Mouse (Mus musculus): ENCODE measurements around the gene Hoxa1.

Hoxa1 gene

DNA sequence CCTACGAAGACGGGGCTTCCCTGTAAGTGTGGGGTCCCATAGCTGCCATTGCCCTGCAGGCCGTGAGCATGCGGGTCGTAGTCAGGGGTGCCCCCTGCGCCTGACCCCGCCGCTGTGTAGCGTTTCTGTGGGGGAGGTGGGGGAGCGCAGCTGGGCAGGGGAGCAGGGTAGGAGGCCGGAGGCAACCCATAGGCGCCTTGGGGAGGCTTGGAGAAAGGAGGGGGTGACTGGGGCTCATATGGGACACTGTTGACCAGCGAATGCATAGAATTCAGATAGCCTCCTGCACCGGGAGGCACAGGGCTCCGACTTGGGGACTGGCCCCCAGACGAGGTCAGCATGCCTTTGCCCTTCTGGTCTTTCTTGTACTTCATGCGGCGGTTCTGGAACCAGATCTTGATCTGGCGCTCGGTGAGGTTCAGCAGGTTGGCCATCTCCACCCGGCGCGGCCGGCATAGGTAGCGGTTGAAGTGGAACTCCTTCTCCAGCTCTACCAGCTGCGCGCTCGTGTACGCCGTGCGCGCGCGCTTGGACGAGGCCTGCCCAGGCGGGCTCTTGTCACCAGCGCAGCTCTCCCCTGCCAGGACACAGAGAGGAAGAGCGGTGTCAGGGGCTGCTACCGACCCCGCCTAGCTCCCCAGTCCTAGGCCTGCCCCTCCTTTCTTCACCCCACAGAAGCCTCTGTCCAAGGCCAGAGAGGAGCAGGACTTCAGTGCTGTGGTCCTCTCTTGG, 12.2 kb upstream of the Hoxa1 start:
- no peak for DNase-seq

DNA sequence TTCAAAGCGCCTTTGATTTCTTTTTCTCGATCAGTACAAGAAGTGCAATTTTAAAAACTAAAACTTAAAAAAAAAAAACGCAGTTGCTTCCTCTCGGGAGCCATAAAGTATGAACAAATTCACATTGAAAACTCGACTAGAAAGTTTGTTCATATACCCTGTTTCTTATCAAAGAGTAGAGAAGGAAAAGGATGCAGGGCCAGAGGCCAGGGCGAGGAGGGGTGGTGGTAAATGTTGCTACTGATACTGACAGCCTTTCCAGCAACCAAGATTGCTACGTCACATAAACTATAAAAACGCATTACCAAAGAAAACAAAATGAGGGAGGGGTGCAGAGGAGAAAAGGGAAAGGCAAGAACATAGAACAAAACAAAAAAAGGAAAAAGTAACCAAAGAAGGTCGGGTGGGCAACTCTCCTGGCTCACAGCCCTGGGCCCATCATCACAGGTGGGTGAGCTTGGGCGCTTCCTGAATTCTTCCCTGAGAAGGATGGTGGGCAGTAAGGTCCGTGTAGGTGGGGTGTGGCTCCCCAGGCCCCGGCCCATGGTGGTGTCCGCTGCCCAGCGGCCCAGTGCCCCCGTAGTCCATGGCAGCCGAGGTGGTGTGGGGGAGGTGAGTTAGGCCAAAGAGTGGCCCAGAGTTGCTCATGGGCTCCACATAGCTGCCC, 11.5 kb upstream of the Hoxa1 start:
- DNase-seq: no peak

DNA sequence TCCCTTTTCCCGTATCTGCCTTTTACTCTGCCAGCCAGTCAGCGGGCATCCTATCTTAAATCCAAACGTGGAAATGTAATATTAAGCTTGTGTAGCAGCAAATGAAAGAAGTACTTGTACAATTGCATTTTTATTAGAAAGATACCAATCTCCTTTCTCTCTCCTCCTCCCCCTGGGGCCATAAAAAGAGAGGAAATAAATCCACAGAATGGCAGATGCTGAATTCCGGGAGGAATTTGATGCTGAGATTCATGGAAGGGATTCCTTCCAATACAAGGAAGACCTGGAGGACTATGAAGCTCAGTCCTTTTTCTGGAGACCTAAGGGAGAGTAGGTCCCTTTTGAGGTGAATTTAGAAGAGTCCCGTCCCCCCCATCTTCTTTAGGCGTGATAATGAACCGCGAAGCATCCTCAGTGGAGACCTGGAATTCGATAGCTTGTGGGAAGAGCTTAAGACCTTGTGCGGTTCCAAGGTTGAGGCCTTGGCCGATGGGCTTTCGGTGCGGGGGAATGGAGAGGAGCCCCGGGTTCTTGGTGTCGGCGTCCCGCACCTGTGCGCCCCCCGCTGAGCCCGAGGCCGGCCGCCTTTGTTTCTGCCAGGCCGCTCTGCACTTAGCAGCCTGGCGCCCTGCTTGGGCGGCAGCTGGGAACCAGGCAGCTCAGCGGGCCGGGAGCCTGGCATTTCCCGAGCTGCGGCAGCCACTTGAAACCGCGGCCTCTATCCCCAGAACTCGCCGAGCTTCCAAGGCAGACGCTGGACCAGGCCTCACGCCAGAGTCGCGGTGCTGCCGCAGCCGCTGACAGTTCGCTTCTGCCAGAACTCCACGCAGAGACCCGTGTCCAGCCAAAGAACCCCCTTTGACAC, 10.3 kb upstream of the Hoxa1 start:
- DNase-seq: no peak

DNA sequence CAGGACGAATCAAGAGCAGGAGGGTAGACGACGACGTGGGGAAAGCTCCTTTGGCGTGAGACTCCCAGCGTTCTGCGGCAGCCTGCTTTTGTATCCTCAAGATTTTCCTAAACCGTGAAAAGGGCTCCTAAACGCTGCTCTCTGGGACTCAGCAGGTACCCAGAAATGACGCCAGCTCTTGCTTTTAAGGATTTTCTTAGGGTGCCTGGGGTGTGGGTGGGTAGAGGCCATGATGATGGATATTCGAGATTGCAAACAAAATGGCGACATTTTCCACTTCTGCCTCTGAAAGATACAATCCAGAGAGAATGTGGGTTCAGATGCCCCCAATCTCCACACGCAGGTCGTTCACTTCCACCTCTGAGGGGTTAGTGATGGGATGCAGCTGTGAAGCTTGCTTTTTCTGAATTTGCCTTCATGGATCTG, 9.6 kb upstream of the Hoxa1 start:
- no peak for DNase-seq

DNA sequence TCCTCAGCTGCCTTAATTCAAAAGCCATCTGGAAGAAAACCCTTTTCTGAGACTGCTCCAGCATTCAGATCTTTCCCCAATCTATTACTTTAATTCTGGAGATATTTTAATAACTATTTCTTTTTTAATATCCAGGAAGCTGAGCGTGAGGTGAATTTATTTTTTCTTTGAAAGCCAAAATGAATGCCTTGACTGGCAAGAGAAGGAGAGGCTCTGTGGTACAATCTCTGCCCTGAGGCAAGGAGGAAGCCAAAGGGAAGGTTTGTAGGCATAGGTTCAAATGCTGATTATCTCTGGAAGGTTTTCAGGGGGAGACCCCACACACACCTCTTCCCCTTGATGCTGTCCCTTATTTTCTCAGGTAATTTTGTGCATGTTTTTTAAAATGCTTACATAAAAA, 9.1 kb upstream of the Hoxa1 start:
- DNase-seq: no peak

DNA sequence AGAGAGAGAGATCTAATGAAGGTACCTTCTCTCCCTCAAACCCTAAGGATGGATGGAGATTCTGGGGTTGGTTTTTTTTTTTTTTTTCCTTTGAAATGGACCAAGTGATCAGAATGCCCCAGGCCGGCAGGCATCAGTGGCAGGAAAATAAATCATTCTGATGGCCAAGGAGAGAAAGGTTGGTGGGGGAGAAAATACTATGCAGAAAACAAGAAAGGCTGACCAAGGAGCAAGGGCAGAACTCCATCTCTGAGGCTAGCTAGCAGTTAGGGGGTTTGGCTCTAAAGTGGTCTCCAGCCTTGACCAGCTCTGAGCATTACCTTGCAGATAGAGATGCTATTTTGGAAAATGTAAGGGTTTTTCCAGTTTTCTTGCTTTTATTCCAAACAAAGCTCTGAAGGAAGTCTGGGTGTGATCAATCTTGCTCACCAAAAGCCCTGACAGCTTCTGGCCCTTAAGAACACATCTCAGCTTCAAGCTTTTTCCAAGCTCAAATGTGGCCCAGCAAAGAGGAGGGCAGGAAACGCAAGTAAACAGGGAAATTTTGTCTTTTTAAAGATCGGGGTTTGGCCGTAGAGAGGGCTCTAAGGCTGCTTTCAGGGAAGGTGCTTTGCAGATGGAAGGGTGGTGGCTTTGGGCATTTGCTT, 8.4 kb upstream of the Hoxa1 start:
- DNase-seq: no peak

DNA sequence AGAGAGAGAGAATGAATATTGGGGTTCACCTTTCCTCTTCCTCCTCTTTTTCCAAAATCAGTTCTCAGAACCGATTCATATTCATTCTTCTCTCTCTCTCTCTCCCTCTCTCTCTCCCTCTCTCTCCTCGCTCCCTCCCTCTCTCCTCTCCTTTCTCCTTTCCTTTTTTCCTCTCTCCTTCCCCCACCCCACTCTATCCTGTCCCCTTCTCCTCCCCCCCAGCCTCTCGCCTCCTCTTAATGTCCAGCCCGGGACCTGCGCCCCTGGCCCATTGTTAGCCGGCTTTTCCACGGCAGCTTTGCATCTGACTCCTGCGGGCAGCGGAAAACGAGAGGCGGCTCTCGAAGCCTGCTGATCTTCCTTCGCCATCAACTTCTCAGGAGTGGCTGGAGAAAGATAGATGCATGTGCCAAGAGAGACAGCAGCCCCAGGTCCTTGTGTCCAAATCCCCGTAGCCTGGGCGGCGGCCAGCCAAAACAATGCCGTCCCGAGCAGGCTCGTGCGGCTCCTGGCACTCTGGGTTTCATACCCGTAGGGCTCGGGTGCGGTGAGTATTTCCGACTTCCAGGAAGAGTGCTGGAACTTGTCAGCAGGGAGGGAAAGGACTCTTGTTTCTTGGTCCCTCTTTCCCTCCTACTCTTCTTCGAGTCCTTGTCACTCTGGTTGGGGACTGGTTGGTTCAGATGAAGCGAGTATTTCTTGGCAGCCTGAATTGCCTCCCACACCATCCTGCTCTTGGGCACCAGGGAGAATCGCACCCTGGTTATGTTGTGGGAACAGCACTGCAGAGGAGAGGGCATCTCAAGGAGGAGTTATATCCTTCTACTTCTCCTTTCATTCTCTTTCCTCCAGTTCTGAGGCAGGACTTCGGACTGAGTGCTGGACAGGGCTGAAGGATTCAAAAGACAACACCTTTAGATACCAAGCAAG, 7.6 kb upstream of the Hoxa1 start:
- DNase-seq: no peak

DNA sequence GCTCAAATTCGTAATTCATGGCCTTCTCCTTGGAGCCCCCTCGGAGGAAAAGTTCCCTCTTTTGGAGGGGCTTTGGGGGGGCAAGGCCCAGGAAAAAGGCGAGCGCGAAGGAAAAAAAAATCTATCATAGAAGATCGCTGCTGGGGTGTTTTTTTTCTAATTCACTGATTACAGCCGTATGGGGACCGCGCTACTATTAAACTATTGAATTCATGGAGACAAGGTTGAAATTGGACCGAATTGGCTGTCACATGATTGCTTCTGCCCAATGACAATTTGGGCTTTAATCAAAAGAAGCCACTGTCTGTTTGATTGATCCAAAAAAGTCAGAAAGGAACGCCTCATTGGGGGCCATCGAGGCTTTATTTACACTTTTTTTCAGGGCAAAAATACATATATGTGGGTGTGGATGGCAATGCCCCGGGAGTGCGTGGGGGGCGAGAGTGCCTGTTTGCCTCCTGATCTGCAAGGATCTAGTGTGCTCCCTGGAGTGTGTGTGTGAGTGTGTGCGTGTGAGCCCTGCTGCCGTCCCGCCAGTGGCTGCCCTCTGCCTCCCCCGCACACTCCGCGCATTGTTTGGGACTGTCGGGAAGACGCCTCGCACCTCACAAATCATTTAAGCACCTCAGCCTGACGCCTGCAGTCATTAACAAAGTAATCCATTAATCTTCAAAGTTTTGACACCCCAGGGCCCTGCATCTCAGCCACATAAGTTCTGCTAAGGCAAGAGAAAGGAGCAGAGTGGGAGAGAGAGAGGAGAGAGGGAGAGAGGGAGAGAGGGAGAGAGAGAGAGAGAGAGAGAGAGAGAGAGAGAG, 6.7 kb upstream of the Hoxa1 start, which contains the start of gene Hoxa2:
Gene Hoxa2, minus strand, starts transcription at position 206 of the 815 bp plus-strand sequence.
- DNase-seq: no peak

DNA sequence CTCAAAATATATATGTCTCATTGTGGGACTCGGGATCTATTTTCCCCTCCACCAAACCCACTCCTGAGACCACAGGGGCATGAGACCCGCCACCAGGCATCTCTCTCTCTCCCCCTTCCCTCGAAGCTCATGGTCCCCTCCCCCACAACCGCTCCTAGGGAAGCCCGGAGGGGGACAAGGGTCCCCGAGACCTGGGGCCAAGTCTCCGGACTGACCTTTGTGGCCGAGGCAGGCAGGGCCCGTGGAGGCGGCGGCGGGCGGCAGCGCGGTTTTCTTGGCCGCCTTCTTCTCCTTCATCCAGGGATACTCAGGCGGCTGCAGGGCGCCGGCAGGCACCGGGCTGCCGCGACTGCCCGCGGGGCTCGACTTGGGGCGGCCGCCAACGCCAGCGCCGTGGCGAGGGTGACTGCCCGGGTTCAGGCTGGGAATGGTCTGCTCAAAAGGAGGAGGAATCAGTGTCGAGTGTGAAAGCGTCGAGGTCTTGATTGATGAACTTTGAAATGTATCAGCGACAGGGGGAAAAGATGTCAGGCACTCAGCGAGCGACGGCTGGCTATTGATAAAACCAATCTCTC, 6.0 kb upstream of the Hoxa1 start:
- no peak for DNase-seq

DNA sequence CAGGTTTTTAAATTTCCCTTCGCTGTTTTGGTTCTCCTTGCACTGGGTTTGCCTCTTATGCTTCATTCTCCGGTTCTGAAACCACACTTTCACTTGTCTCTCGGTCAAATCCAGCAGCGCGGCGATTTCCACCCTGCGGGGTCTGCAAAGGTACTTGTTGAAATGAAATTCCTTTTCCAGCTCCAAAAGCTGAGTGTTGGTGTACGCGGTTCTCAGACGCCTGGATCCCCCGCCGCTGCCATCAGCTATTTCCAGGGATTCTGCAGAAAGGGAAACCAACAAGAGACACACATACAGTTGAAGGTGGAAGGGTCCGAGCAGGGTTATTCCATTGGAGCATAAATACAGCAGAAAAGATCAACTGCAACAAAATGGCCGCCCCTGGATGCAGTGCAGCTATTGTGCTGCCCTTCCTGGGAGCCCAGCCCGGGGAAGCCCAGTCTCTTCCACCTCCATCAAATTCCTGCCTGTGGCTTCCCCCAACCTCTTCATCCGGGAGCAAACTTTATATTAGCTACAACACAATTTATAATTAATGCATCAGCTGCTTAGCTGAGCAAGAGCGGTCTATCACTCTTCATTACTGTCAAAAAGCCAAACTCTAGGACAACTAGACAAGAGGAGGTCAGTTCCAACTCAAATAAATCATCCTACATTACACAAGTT, 5.4 kb upstream of the Hoxa1 start:
- DNase-seq: no peak

DNA sequence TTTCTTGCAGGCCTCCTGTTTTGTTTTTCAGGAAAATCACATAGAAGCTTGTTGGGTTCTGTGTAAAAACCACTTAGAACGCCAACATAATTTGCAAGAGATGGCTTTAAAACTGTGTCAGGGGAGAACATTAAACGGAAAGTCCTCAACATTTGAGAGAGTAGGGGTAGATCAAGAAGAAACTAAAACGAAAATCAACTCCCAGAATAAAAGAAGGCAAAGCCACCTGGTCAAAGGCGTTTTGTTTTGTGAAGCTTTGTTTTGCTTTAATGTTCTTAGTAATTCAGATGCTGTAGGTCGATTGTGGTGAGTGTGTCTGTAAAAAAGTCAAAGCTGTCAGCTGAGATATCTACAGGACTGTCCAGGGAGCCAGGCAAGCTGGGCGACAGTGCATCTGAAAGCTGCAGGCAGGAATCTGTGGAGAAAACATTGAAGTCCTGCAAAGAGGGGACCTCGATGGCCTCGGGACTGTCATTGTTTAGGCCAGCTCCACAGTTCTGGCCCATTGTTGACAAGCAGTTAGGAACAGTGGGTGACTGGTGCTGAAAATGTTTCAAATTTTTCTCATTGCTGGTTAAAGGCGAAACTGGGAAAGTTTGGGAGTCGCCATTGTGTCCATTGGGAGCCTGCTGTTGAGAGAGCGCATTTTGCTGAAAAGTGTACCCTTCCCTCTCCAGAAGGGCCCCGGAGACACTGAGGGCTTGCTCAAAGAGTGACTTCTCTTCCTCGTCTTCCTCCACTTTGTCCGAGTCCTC, 4.7 kb upstream of the Hoxa1 start:
- DNase-seq: no peak

DNA sequence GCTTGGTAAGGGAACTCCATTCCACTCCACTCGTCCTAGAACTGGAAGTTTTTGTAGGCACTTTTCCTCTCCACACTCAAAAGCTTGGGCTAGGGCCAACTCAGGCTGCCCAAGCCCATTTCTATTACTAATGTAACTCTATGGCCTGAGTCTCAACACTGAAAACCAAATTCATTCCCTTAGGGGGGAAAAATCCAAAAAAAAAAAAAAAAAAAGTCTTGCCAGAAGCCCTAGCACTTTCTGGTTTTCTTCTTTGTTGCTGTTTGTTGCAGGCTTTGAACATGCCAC, 3.9 kb upstream of the Hoxa1 start:
- DNase-seq: no peak

DNA sequence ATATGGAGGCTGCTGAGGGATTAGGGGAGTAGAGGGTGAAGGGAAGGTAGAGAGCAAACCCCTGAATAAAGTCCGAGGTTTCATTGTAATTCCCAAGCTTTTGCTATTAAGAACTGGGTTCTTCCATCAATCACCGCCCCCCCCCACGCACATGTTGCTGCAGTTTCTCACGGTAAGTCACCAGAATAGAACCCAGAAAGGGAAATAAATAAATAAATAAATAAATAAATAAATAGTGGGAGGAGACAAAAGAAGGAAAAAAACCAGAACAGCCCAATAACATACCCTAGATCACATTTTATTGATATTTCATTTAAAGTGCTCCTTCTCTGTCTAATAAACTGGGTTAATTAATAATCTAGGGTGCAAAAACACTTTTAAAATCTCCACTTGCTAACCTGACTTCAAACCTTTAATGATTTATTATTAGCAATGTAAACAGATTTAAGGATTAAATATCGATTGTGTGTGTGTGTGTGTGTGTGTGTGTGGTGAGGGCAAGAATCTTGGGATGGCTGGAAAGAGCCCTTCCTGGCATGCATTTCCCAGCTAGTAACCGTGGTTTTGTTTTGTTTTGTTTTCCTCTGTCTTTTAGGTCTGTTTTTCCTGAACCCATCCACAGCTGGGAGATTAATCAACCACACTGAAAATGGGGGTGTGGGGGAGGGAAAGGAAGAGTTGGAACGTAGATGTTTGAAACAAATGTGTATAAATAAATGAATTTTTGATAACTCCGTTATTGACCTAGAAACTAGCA, 3.4 kb upstream of the Hoxa1 start:
- no peak for DNase-seq

DNA sequence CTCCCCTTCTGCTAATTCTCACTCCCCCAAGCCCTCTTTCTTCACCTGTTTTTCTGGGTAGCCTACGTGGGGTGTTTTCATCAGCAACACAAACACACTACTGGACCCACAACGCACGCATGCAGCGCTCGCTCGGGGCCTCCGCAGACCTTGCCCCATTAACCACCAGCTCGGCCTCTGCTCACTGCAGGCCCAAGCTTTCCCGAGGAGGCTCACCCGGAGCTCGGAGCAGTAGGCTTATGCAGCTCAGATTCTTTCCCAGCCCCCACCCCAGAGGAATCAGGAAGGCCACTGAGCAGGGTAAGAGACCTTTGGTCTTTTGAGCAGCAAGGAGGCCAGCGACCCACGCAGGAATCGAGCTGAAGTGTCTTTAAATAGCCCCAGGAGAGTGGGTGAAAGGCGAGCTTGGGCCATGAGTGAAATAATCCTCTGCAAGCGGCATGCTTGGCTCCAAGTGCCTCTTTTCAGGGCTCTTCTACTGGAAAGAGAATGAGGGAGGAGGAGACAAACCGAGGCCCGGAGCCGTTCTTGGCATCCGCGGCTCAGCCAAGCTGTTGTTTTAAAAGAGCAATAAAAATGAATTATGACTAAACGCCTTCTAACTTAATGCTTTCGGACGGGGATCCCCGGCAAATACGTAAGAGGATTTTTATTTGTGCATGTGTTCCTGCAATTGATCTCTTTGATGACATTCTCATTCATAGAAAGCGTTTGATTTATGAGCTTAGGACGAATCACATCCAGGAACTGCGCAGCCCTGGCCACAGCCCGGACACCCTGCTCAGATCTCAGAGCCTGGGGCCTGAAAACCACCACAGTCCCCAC, 2.6 kb upstream of the Hoxa1 start:
- no peak for DNase-seq

DNA sequence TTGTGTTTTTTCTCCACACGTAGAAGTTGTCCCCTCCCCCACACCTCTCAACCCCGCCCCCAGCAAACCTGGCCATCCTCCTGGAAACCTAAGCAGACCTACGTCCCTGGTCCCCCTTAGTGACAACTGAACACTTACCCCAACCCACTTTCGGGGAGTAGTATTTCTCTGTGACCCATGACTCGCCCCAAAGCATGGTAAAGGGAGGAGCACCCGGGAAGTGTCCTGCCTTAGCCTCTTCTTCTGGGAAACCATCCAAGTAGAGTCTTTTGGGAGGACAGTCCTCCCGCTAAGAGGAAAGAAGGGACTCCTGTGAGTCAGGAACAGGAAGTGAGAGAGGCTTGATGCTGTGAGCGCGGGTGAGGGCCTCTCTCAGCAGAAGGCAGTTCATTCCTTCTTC, 1.9 kb upstream of the Hoxa1 start:
- no peak for DNase-seq

DNA sequence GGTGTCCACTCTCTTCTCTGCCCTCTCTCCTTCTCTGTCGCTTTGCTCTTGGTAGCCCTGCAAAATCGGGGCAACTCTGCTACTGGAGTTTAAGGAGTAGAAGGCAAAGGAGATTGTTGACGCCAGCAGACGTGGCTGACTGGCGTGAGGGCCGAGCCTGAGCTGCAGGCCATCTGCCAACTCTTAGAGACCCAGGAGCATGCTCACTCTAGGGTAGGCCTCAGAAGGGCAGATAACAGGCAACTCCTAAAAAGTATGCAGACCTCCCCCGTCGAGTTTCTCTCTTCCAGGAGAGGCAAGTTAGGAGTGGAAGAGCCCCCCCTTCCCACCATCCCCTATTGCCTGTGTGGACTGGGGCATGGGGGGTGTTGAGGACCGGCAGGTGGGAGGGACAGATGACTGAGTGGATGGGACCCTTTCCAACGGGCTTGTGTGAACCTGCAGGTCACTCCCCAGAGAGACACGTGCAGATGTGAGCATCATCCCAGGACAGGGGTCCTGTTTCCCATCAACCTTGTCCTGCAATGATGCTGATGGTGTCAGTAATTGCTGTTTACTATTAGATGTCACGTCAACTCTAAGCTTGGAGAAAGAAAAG, 1.1 kb upstream of the Hoxa1 start:
- no peak for DNase-seq

DNA sequence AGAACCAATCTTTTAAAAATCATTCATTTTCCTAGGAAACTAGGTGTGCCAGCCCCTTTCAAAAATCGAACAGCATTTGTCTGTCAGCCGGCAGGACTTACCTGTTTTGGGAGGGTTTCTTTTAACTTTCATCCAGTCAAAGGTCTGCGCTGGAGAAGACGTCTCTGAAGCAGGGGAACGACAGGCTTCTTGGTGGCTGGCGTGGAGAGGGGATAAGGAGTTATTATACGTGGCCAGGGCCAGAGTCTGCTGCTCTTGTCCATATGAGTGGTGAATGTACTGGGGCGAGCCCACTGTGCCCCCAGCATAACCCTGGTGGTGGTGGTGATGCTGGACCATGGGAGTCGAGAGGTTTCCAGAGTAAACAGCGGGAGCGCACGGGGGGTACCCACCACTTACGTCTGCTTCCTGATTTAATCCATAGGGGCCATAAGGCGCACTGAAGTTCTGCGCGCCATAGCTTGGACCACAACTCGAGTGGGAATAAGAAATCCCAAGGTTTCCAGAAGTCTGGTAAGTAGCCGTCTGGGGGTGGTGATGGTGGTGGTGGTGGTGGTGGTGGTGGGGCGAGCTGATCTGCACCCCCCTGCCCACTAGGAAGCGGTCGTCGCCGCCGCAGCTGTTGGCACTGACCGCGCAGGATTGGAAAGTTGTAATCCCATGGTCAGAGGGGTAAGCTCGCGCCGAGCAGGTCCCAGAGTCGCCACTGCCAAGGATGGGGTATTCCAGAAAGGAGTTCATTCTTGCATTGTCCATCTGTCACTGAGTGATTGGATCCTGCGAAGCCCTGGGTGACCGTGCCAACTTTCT, 446 bp downstream of the Hoxa1 start:
- DNase-seq: no peak

Measured in thymus, postnatal 25 days (tissue).